Mouse (Mus musculus) embryonic facial prominence, embryonic 10.5 days (tissue): Measurements from ENCODE around the gene 1700025G04Rik. TPM values are rescaled to one million over a fixed set of nuclear protein-coding genes. Genes with fewer than 3 reads are reported as not detected.

Experiments
- DNase-seq: peaks from one replicate; pipeline ENCODE4 v3.0.0-alpha.2; 2017; ENCODE audit warnings: low spot score
- H3K27ac ChIP-seq: fragments of 300-500 bp; sonication (generic); replicated peaks from 2 replicates; pipeline ENCODE4 v1.5.1; 2016; ENCODE audit warnings: mild to moderate bottlenecking
- H3K27me3 ChIP-seq: fragments of 300-500 bp; sonication (generic); replicated peaks from 2 replicates; pipeline ENCODE4 v1.6.1; 2016; ENCODE audit warnings: low read depth, mild to moderate bottlenecking; ENCODE audit not compliant: poor library complexity, severe bottlenecking
- H3K36me3 ChIP-seq: fragments of 300-500 bp; sonication (generic); replicated peaks from 2 replicates; pipeline ENCODE4 v1.6.1; 2016; ENCODE audit warnings: mild to moderate bottlenecking, moderate library complexity
- H3K4me1 ChIP-seq: fragments of 300-500 bp; sonication (generic); 2 replicates; pipeline ENCODE4 v1.6.1; 2016
- H3K4me3 ChIP-seq: fragments of 300-500 bp; sonication (generic); 2 replicates; pipeline ENCODE4 v1.5.1; 2016; ENCODE audit warnings: mild to moderate bottlenecking, moderate library complexity
- H3K9me3 ChIP-seq: fragments of 300-500 bp; sonication (generic); 2 replicates; pipeline ENCODE4 v1.6.1; 2016; ENCODE audit warnings: mild to moderate bottlenecking
- WGBS: fragments of 180-500 bp; shearing (Covaris S2); methylation state at CpG from one replicate; pipeline ENCODE4 v1.1.7; 2016; 5-methylcytosine and 5-hydroxymethylcytosine counted together
- polyA plus RNA-seq: library from polyadenylated mRNA; unstranded; fragments of >200 nt; fragmentation: Nextera tagmentation; extraction: Ambion mirVana; gene quantifications from 2 replicates; pipeline ENCODE4 v1.2.1, GENCODE M21; 2016

Gene 1700025G04Rik
- polyA plus RNA-seq, 1 experiment from 2014 or later = 14.7 TPM

- Histone ChIP-seq H3K4me1 (0 out of 2 replicates have a peak, but pooled peaks cover 6% of the 10 kb centered on the region), H3K9me3 (no peaks in the 10 kb centered on the region), H3K36me3 (no peaks in the 10 kb centered on the region), H3K27me3 (no peaks in the 10 kb centered on the region), H3K4me3 (no peak overlapping the region), H3K27ac (no peak overlapping the region)
- DNase-seq = no peak
- WGBS = 91% methylated on average over 6 of the region's 6 CpGs
These were observed 225.6 kb downstream of the 1700025G04Rik start for GRCm38 (mm10) chr1:151864326-151864725.

- H3K27me3 ChIP-seq = no peaks in the 10 kb centered on the region
- 0 out of 2 replicates have a peak, but pooled peaks cover 6% of the 10 kb centered on the region for H3K4me1 ChIP-seq
- DNase-seq = no peak
- no peaks in the 10 kb centered on the region for H3K9me3 ChIP-seq
- no peak overlapping the region for H3K4me3 ChIP-seq
- whole genome bisulfite sequencing = 93% methylated on average over 12 of the region's 12 CpGs
- H3K36me3 ChIP-seq = no peaks in the 10 kb centered on the region
- H3K27ac ChIP-seq = no peak overlapping the region
These were observed 226.2 kb downstream of the 1700025G04Rik start for GRCm38 (mm10) chr1:151863797-151864147.

DNA sequence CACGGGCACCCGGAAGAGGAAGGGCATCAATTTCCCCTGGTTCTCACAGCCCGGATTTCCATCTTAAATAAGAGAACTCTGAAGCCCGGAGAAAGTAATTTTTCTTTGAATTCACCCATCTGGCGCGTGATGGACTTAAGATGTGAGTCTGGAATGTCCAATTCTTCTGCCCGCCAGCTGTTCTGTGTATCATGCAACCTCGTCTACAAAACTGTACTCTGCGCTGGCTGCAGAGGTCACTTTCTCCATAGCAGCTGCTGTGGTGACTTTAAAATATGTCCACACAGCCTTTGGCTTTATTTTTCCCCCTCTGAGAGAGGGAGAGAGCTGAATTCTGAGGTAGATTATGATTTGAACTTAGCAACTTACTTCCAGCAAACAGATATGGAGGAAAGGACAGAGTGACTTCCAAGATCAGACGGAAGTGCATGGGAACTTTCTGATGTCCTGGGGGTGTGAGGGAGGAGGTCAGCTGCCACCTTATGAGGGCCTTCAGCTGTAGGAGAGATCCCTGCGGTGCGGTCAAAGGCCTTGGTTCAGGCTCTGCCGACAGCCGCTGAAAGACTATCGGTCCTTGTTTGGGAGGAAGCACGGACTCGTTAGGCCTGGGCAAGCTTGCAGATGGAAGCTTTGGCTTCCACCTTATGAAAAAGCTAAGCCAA is 226.7 kb downstream of the 1700025G04Rik start:
- 85% methylated on average over 17 of the region's 17 CpGs for WGBS
- H3K4me1 ChIP-seq = 0 out of 2 replicates have a peak, but pooled peaks cover 6% of the 10 kb centered on the region
- H3K36me3 ChIP-seq = no peaks in the 10 kb centered on the region
- DNase-seq = no peak
- H3K9me3 ChIP-seq = no peaks in the 10 kb centered on the region
- no peak overlapping the region for H3K27ac ChIP-seq
- H3K27me3 ChIP-seq = no peaks in the 10 kb centered on the region
- no peak overlapping the region for H3K4me3 ChIP-seq

GRCm38 (mm10) chr1:151862109-151862508 is 227.8 kb downstream of the 1700025G04Rik start:
- Histone ChIP-seq H3K9me3 (no peaks in the 10 kb centered on the region), H3K36me3 (no peaks in the 10 kb centered on the region), H3K4me3 (no peak overlapping the region), H3K27ac (no peak overlapping the region), H3K27me3 (no peaks in the 10 kb centered on the region), H3K4me1 (0 out of 2 replicates have a peak, but pooled peaks cover 6% of the 10 kb centered on the region)
- no peak for DNase-seq
- 94% methylated on average over 8 of the region's 8 CpGs for WGBS

GRCm38 (mm10) chr1:151861334-151861995 is 228.5 kb downstream of the 1700025G04Rik start:
- DNase-seq = no peak
- Histone ChIP-seq H3K36me3 (no peaks in the 10 kb centered on the region), H3K4me3 (no peak overlapping the region), H3K4me1 (0 out of 2 replicates have a peak, but pooled peaks cover 6% of the 10 kb centered on the region), H3K9me3 (no peaks in the 10 kb centered on the region), H3K27me3 (no peaks in the 10 kb centered on the region), H3K27ac (no peak overlapping the region)
- 67% methylated on average over 20 of the region's 20 CpGs for WGBS

- Histone ChIP-seq H3K27me3 (no peaks in the 10 kb centered on the region), H3K9me3 (no peaks in the 10 kb centered on the region), H3K36me3 (no peaks in the 10 kb centered on the region), H3K4me3 (no peak overlapping the region), H3K27ac (no peak overlapping the region), H3K4me1 (0 out of 2 replicates have a peak, but pooled peaks cover 6% of the 10 kb centered on the region)
- 94% methylated on average over 1 of the region's 1 CpGs for WGBS
- no peak for DNase-seq
These were observed 231.5 kb downstream of the 1700025G04Rik start for GRCm38 (mm10) chr1:151858474-151858873.

GRCm38 (mm10) chr1:151855561-151855960 is 234.4 kb downstream of the 1700025G04Rik start:
- H3K4me3 ChIP-seq = no peak overlapping the region
- no peak overlapping the region for H3K27ac ChIP-seq
- H3K9me3 ChIP-seq = no peaks in the 10 kb centered on the region
- no peaks in the 10 kb centered on the region for H3K36me3 ChIP-seq
- DNase-seq = no peak
- no peaks in the 10 kb centered on the region for H3K4me1 ChIP-seq
- no peaks in the 10 kb centered on the region for H3K27me3 ChIP-seq
- 67% methylated on average over 1 of the region's 1 CpGs for WGBS

GRCm38 (mm10) chr1:151851976-151852375 is 237.9 kb downstream of the 1700025G04Rik start:
- H3K4me1 ChIP-seq = peaks cover 4% of the 10 kb centered on the region; the same call in 1 of the 2 replicates
- no peak overlapping the region for H3K27ac ChIP-seq
- H3K4me3 ChIP-seq = no peak overlapping the region
- H3K9me3 ChIP-seq = no peaks in the 10 kb centered on the region
- WGBS = 39% methylated on average over 3 of the region's 3 CpGs
- H3K36me3 ChIP-seq = no peaks in the 10 kb centered on the region
- H3K27me3 ChIP-seq = no peaks in the 10 kb centered on the region
- DNase-seq = no peak

GRCm38 (mm10) chr1:151851051-151851848 is 238.7 kb downstream of the 1700025G04Rik start:
- Histone ChIP-seq H3K27ac (no peak overlapping the region), H3K27me3 (no peaks in the 10 kb centered on the region), H3K9me3 (no peaks in the 10 kb centered on the region), H3K4me1 (peaks cover 6% of the 10 kb centered on the region; the same call in 1 of the 2 replicates), H3K4me3 (no peak overlapping the region), H3K36me3 (no peaks in the 10 kb centered on the region)
- no peak for DNase-seq
- 87% methylated on average over 20 of the region's 20 CpGs for WGBS

GRCm38 (mm10) chr1:151849993-151850608 is 239.8 kb downstream of the 1700025G04Rik start:
- WGBS = 82% methylated on average over 16 of the region's 16 CpGs
- DNase-seq = no peak
- no peaks in the 10 kb centered on the region for H3K9me3 ChIP-seq
- no peak overlapping the region for H3K27ac ChIP-seq
- H3K4me3 ChIP-seq = no peak overlapping the region
- H3K4me1 ChIP-seq = peaks cover 11% of the 10 kb centered on the region; the same call in 1 of the 2 replicates
- no peaks in the 10 kb centered on the region for H3K27me3 ChIP-seq
- H3K36me3 ChIP-seq = no peaks in the 10 kb centered on the region

DNA sequence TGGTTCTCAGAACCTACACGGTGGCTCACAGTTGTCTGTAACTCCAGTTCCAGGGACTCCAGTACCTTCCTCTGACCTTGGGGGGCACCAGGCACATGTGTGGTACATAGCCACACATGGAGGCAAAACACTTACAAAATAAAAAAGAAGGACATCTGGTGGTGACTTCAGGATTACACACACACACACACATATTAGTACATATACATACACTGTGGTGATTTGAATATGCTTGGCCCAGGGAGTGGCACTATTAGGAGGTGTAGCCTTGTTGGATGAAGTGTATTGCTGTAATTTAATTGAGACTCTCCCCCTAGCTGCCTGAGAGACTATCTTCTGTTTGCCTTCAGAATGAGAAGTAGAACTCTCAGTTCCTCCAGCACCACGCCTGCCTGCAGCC is 241.6 kb downstream of the 1700025G04Rik start:
- Histone ChIP-seq H3K27ac (no peak overlapping the region), H3K36me3 (no peaks in the 10 kb centered on the region), H3K27me3 (no peaks in the 10 kb centered on the region), H3K9me3 (no peaks in the 10 kb centered on the region), H3K4me3 (no peak overlapping the region), H3K4me1 (peaks cover 11% of the 10 kb centered on the region; the same call in 1 of the 2 replicates)
- DNase-seq = no peak
- 92% methylated on average over 2 of the region's 2 CpGs for WGBS
